Mouse (Mus musculus) embryonic facial prominence, embryonic 11.5 days (tissue): ENCODE measurements at regions not wholly inside any gene's neighbourhood (a gene's known extent, or its start where the extent isn't known, plus 50 kb on each side); places are given as distances from the start of the nearest gene placed in this dataset.

Experiments used
- ATAC-seq: fragments of 200-750 bp; cut with Nextera tagmentation; replicated peaks from 2 replicates; pipeline ENCODE4 v1.8.0; 2017; ENCODE audit warnings: low read depth; ENCODE audit not compliant: insufficient number of reproducible peaks, low FRiP score, low TSS enrichment
- DNase-seq: peaks from one replicate; pipeline ENCODE4 v3.0.0-alpha.2; 2015; ENCODE audit warnings: low spot score
- H3K27ac ChIP-seq: fragments of 300-500 bp; sonication (generic); replicated peaks from 2 replicates; pipeline ENCODE4 v1.5.1; 2014; ENCODE audit warnings: mild to moderate bottlenecking, low read depth, low read length, control low read depth
- H3K27me3 ChIP-seq: fragments of 300-500 bp; sonication (generic); 2 replicates; pipeline ENCODE4 v1.6.1; 2014; ENCODE audit warnings: mild to moderate bottlenecking, low read length, moderate library complexity, mixed read lengths; ENCODE audit not compliant: control insufficient read depth, insufficient read depth
- H3K36me3 ChIP-seq: fragments of 300-500 bp; sonication (generic); replicated peaks from 2 replicates; pipeline ENCODE4 v1.6.1; 2014; ENCODE audit warnings: low read depth, mild to moderate bottlenecking, low read length, moderate library complexity, mixed read lengths; ENCODE audit not compliant: control insufficient read depth, insufficient read depth
- H3K4me1 ChIP-seq: fragments of 300-500 bp; sonication (generic); 2 replicates; pipeline ENCODE4 v1.6.1; 2014; ENCODE audit warnings: low read length, mixed read lengths; ENCODE audit not compliant: control insufficient read depth, insufficient read depth
- H3K4me2 ChIP-seq: fragments of 300-500 bp; sonication (generic); 2 replicates; pipeline ENCODE4 v1.6.1; 2014; ENCODE audit warnings: low read depth, mild to moderate bottlenecking, control low read depth, low read length, moderate library complexity
- H3K4me3 ChIP-seq: fragments of 300-500 bp; sonication (generic); 2 replicates; pipeline ENCODE4 v1.5.1; 2014; ENCODE audit warnings: low read depth, low read length, control low read depth
- H3K9ac ChIP-seq: fragments of 300-500 bp; sonication (generic); replicated peaks from 2 replicates; pipeline ENCODE4 v1.6.1; 2014; ENCODE audit warnings: mild to moderate bottlenecking, control low read depth, low read length
- H3K9me3 ChIP-seq: fragments of 300-500 bp; sonication (generic); replicated peaks from 2 replicates; pipeline ENCODE4 v1.6.1; 2016; ENCODE audit warnings: mild to moderate bottlenecking, low read length, inconsistent platforms, mixed read lengths; ENCODE audit not compliant: control insufficient read depth
- WGBS: fragments of 180-500 bp; shearing (Covaris S2); extraction: QIAGEN DNeasy Blood & Tissue Kit; methylation state at CpG from one replicate; pipeline ENCODE4 v1.1.7; 2014; 5-methylcytosine and 5-hydroxymethylcytosine counted together

DNA sequence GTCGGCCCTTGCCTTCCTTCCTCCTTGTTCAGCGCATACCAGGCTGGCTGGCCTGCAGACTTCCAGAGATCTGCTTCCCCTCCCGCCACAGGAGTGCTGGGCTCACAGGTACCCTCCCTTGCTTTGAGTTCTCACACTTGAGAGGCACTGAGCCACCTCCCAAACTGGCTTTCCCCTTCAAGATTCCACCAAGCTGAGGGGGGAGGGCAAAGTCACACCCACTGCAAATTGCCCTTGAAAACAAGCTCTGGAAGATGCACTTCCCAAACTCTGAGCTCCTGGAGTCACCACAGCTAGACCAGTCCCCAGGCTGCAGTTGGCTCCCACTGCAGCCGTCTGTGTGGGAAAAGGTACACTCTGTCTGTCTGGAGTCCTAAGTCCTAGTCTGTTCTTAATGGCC, 142.1 kb upstream of the Slc22a12 start:
- Histone ChIP-seq H3K4me3 (no peak overlapping the region), H3K36me3 (no peaks in the 10 kb centered on the region), H3K4me1 (no peaks in the 10 kb centered on the region), H3K9me3 (no peaks in the 10 kb centered on the region), H3K27ac (no peak overlapping the region), H3K4me2 (no peak overlapping the region), H3K9ac (no peak overlapping the region), H3K27me3 (no peaks in the 10 kb centered on the region)
- DNase-seq, result no peak
- WGBS, result 25% methylated on average over 4 of the region's 4 CpGs
- no peak for ATAC-seq

- Histone ChIP-seq H3K4me1 (no peaks in the 10 kb centered on the region), H3K27ac (no peak overlapping the region), H3K9me3 (no peaks in the 10 kb centered on the region), H3K4me2 (no peak overlapping the region), H3K27me3 (no peaks in the 10 kb centered on the region), H3K4me3 (no peak overlapping the region), H3K36me3 (no peaks in the 10 kb centered on the region), H3K9ac (no peak overlapping the region)
- 31% methylated on average over 11 of the region's 14 CpGs for WGBS
- no peak for ATAC-seq
- DNase-seq, result no peak
Measured at GRCm38 (mm10) chr19:6679392-6680307, 136.8 kb upstream of the Slc22a12 start.

GRCm38 (mm10) chr19:6677511-6677910, 134.7 kb upstream of the Slc22a12 start:
- ATAC-seq (no peak), DNase-seq (no peak)
- H3K4me3 ChIP-seq, result no peak overlapping the region
- H3K9ac ChIP-seq, result no peak overlapping the region
- no peaks in the 10 kb centered on the region for H3K4me1 ChIP-seq
- H3K36me3 ChIP-seq, result no peaks in the 10 kb centered on the region
- no peaks in the 10 kb centered on the region for H3K9me3 ChIP-seq
- no peak overlapping the region for H3K4me2 ChIP-seq
- H3K27ac ChIP-seq, result no peak overlapping the region
- 70% methylated on average over 12 of the region's 12 CpGs for WGBS
- H3K27me3 ChIP-seq, result no peaks in the 10 kb centered on the region

GRCm38 (mm10) chr19:6675586-6675985, 132.8 kb upstream of the Slc22a12 start:
- Histone ChIP-seq H3K27ac (no peak overlapping the region), H3K36me3 (no peaks in the 10 kb centered on the region), H3K9ac (no peak overlapping the region), H3K9me3 (no peaks in the 10 kb centered on the region), H3K4me2 (no peak overlapping the region), H3K4me1 (no peaks in the 10 kb centered on the region), H3K4me3 (no peak overlapping the region), H3K27me3 (no peaks in the 10 kb centered on the region)
- DNase-seq, result peak; percentile 30
- 45% methylated on average over 3 of the region's 3 CpGs for WGBS
- ATAC-seq, result no peak

GRCm38 (mm10) chr19:6671696-6672095, 128.9 kb upstream of the Slc22a12 start:
- 82% methylated on average over 6 of the region's 6 CpGs for WGBS
- H3K4me1 ChIP-seq, result no peaks in the 10 kb centered on the region

DNA sequence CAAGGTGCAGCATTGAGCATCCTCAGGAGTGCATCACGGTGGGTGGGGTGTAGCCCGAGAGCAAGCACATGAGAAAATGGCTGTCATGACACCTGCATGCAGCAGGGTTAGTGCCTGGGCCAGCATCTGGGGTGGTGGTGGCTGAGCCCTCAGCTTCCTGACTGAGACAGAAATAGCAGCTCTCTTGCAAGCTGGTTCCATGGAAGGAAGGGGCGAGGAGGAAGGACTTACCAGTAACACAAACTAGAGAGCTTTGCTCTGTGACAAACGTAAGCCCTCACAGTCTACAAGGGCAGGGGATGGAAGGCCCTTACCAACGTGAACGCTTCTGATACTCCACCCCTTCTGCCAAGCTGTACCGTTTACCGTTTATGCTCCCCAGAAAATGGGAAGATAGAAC, 127.0 kb upstream of the Slc22a12 start:
- H3K9ac ChIP-seq, result no peak overlapping the region
- no peak overlapping the region for H3K4me2 ChIP-seq
- 74% methylated on average over 8 of the region's 8 CpGs for WGBS
- H3K36me3 ChIP-seq, result no peaks in the 10 kb centered on the region
- ATAC-seq, result no peak
- H3K4me3 ChIP-seq, result no peak overlapping the region
- no peaks in the 10 kb centered on the region for H3K4me1 ChIP-seq
- H3K9me3 ChIP-seq, result no peaks in the 10 kb centered on the region
- H3K27ac ChIP-seq, result no peak overlapping the region
- DNase-seq, result no peak
- H3K27me3 ChIP-seq, result no peaks in the 10 kb centered on the region

More at GRCm38 (mm10) chr19:6671696-6672095, 128.9 kb upstream of the Slc22a12 start:
- no peak for ATAC-seq
- no peak for DNase-seq
- no peak overlapping the region for H3K9ac ChIP-seq
- no peaks in the 10 kb centered on the region for H3K27me3 ChIP-seq
- no peak overlapping the region for H3K4me3 ChIP-seq
- no peaks in the 10 kb centered on the region for H3K9me3 ChIP-seq
- H3K36me3 ChIP-seq, result no peaks in the 10 kb centered on the region
- no peak overlapping the region for H3K27ac ChIP-seq
- H3K4me2 ChIP-seq, result no peak overlapping the region

GRCm38 (mm10) chr19:6668545-6668944, 125.7 kb upstream of the Slc22a12 start:
- WGBS, result 57% methylated on average over 2 of the region's 2 CpGs

GRCm38 (mm10) chr19:6666187-6666722, 123.4 kb upstream of the Slc22a12 start:
- H3K4me2 ChIP-seq, result no peak overlapping the region
- WGBS, result 72% methylated on average over 6 of the region's 6 CpGs
- no peak overlapping the region for H3K9ac ChIP-seq
- no peaks in the 10 kb centered on the region for H3K36me3 ChIP-seq
- H3K4me1 ChIP-seq, result no peaks in the 10 kb centered on the region
- ATAC-seq (no peak), DNase-seq (no peak)
- no peaks in the 10 kb centered on the region for H3K27me3 ChIP-seq
- no peaks in the 10 kb centered on the region for H3K9me3 ChIP-seq
- no peak overlapping the region for H3K27ac ChIP-seq
- H3K4me3 ChIP-seq, result no peak overlapping the region

More at GRCm38 (mm10) chr19:6668545-6668944, 125.7 kb upstream of the Slc22a12 start:
- Histone ChIP-seq H3K4me1 (no peaks in the 10 kb centered on the region), H3K4me2 (no peak overlapping the region), H3K36me3 (no peaks in the 10 kb centered on the region), H3K9me3 (no peaks in the 10 kb centered on the region), H3K27me3 (no peaks in the 10 kb centered on the region), H3K27ac (no peak overlapping the region), H3K9ac (no peak overlapping the region), H3K4me3 (no peak overlapping the region)
- DNase-seq (no peak), ATAC-seq (no peak)
